Mouse (Mus musculus) thymus, adult 2 months (tissue): ENCODE measurements around the gene Eva1b.

Experiments used
- CTCF ChIP-seq: fragments of 200-500 bp; IDR thresholded peaks from 2 replicates; pipeline ENCODE4 v1.5.1; 2012; ENCODE audit warnings: mild to moderate bottlenecking, control low read depth, low read length, moderate library complexity, borderline replicate concordance; ENCODE audit not compliant: control insufficient read depth, poor library complexity, insufficient read depth; ENCODE audit errors: extremely low read depth
- POLR2A ChIP-seq: fragments of 200-500 bp; IDR thresholded peaks from 2 replicates; pipeline ENCODE4 v1.6.1; 2012; ENCODE audit warnings: mild to moderate bottlenecking, low read length, control low read depth, moderate library complexity; ENCODE audit not compliant: control insufficient read depth, poor library complexity, insufficient read depth; ENCODE audit errors: extremely low read depth

DNA sequence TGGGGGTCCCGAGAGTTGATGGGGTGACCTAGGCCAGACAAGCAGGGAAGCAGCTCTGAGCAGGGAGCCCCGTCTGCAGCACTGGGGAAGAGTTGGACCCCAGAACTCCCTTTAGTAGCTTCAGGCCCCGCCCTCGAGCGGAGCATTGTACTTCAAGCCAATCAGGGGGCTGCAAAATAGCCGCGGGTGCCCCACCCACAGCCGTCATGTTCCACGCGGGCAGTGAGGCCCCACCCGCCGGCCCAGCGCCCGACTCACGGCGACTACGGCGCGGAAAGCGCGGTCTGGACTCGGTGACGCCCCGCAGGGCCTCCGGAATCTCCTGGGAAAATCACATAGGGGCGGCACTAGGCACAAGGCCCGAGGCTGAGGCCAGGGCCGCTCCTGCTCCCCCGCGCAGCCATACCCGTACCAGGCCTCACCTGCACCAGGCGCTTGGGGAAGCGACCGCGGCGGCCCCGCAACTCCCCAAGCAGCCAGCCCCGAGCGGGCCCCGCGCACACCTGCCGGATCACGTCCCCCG, 15.1 kb downstream of the Eva1b start:
- TF ChIP-seq POLR2A (0 out of 2 replicates have a peak, but pooled peaks have one; percentile 32), CTCF (no peak)
